ENCODE assay signal across 7 mouse cellular contexts in genomic region chr1:55736054-55736740, GRCm38 (mm10).
A peak's percentile ranks its signal among the peaks of the same experiment; 100 is the strongest.
DNase-seq lines count a peak whose midpoint lies in the region; ATAC-seq and TF ChIP-seq lines count a peak whose summit lies in the region.

No protein-coding gene starts in this region.

- peak; percentile 67 for ATAC-seq in intestine, embryonic 15.5 days
- peak; percentile 84 for ATAC-seq in midbrain, embryonic 14.5 days (ENCODE audit: low FRiP score, low TSS enrichment)

- no peaks in the 10 kb centered on the region for H3K9me3 ChIP-seq in intestine, embryonic 15.5 days
- no peaks in the 10 kb centered on the region for H3K9me3 ChIP-seq in midbrain, embryonic 14.5 days (ENCODE audit: control insufficient read depth, low read length)

- peak; percentile 59; the same call in 1 of the 2 replicates for TF ChIP-seq CTCF in spleen, adult 2 months (IDR thresholded peaks at IDR 0.05; ENCODE audit: extremely low read depth, insufficient read depth, insufficient read length, insufficient replicate concordance)

- no peak overlapping the region for H3K27ac ChIP-seq in intestine, embryonic 15.5 days
- no peak overlapping the region for H3K27ac ChIP-seq in midbrain, embryonic 14.5 days (replicated peaks; ENCODE audit: low read depth, low read length)
- no peak overlapping the region for H3K27ac ChIP-seq in spleen, adult 2 months (ENCODE audit: insufficient read depth, low read length)

- no peak overlapping the region for H3K4me3 ChIP-seq in intestine, embryonic 15.5 days (replicated peaks)
- no peak overlapping the region for H3K4me3 ChIP-seq in midbrain, embryonic 14.5 days (replicated peaks; ENCODE audit: low read depth, low read length)
- H3K4me3 ChIP-seq in spleen, adult 2 months (ENCODE audit: extremely low read depth, insufficient read depth, insufficient read length) = no peak overlapping the region

- no peaks in the 10 kb centered on the region for H3K4me1 ChIP-seq in intestine, embryonic 15.5 days (replicated peaks)
- no peaks in the 10 kb centered on the region for H3K4me1 ChIP-seq in midbrain, embryonic 14.5 days (ENCODE audit: control insufficient read depth, insufficient read depth, low read length)
- peaks cover 11% of the 10 kb centered on the region for H3K4me1 ChIP-seq in spleen, adult 2 months (ENCODE audit: control insufficient read depth, insufficient read depth, insufficient read length)

- TF ChIP-seq POLR2A in spleen, adult 2 months (IDR thresholded peaks at IDR 0.05; ENCODE audit: low read depth, low read length) = no peak

- no peak overlapping the region for H3K9ac ChIP-seq in intestine, embryonic 15.5 days
- H3K9ac ChIP-seq in midbrain, embryonic 14.5 days (replicated peaks; ENCODE audit: low read length) = no peak overlapping the region

- peak; percentile 65 for DNase-seq in adipocyte (ENCODE audit: low spot score)
- DNase-seq in cerebellum, postnatal 36 days = peak; percentile 77 to 78
- peak; percentile 63 to 67 for DNase-seq in gastrocnemius, adult 8-10 months (ENCODE audit: low spot score in 2 of 2)
- peak; percentile 73 to 85 for DNase-seq in left cerebral cortex, postnatal 10 days (ENCODE audit: extremely low spot score in 1 of 2, low spot score in 2 of 2)
- DNase-seq in midbrain, embryonic 14.5 days = peak; percentile 92
- DNase-seq in spleen, adult 2 months (ENCODE audit: low read depth in 1 of 2, low spot score in 2 of 2) = peak; percentile 1 to 55

- intact Hi-C loops in left cerebral cortex, postnatal 10 days (cut with DNase I) = loop anchor here (2.0 kb wide), 1 partner anchor 331 kb away; the partner anchor contains the start of gene Plcl1

- no peaks in the 10 kb centered on the region for H3K36me3 ChIP-seq in intestine, embryonic 15.5 days
- H3K36me3 ChIP-seq in midbrain, embryonic 14.5 days (ENCODE audit: control insufficient read depth, insufficient read depth, low read length) = no peaks in the 10 kb centered on the region
- H3K36me3 ChIP-seq in spleen, adult 2 months (ENCODE audit: control insufficient read depth, insufficient read depth, low read length) = no peaks in the 10 kb centered on the region

- no peak overlapping the region for H3K4me2 ChIP-seq in intestine, embryonic 15.5 days (replicated peaks)
- no peak overlapping the region for H3K4me2 ChIP-seq in midbrain, embryonic 14.5 days (ENCODE audit: low read length)

- 84% methylated on average over 14 of the region's 14 CpGs for WGBS in intestine, embryonic 15.5 days
- 84% methylated on average over 14 of the region's 14 CpGs for WGBS in midbrain, embryonic 14.5 days
- WGBS in spleen, adult 2 months = 89% methylated on average over 14 of the region's 14 CpGs

- H3K27me3 ChIP-seq in intestine, embryonic 15.5 days (replicated peaks) = no peaks in the 10 kb centered on the region
- H3K27me3 ChIP-seq in midbrain, embryonic 14.5 days (ENCODE audit: control insufficient read depth, insufficient read depth, low read length) = no peaks in the 10 kb centered on the region
- no peaks in the 10 kb centered on the region for H3K27me3 ChIP-seq in spleen, adult 2 months (ENCODE audit: control insufficient read depth, insufficient read depth, low read length)

Comparison
In these comparisons a context has a peak if more than half of its experiments do, and no peak if none do; other contexts are left out.
1. DNase-seq: peak in every context shown above with its lines; median percentile 92 in midbrain, embryonic 14.5 days; 79 in left cerebral cortex, postnatal 10 days; 78 in cerebellum, postnatal 36 days; 65 in adipocyte; 65 in gastrocnemius, adult 8-10 months; 28 in spleen, adult 2 months.